Mouse (Mus musculus) kidney, postnatal 4 days (tissue): ENCODE measurements around the gene Src.
A peak's percentile ranks its signal among the peaks of the same experiment; 100 is the strongest.

ENCODE experiments used
- DNase-seq, 2 experiments: peaks; one replicate each; pipeline ENCODE4 v3.0.0; 2021; ENCODE audit warnings: mixed read lengths in 2 of 2

Gene Src

DNA sequence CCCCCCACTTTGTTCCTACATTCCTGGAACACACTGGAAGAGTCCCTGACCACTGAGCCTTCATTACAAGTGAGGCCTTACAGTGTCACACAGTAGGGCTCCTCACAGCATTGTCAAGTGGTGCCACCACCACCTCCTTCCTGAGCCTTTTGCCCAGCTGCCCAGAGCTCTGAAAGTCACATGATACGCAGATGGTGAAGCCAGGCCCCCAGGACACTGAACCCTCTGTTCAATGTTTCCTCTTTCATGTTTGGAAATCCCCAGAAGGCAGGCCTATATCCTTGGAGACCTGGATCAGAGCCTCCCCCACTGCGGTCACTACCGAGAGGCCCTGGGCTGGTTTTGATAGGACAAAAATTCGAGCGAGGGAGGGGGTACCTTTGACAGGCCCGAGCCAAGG lies 1.0 kb upstream of the Src start:
- no peak for DNase-seq

DNA sequence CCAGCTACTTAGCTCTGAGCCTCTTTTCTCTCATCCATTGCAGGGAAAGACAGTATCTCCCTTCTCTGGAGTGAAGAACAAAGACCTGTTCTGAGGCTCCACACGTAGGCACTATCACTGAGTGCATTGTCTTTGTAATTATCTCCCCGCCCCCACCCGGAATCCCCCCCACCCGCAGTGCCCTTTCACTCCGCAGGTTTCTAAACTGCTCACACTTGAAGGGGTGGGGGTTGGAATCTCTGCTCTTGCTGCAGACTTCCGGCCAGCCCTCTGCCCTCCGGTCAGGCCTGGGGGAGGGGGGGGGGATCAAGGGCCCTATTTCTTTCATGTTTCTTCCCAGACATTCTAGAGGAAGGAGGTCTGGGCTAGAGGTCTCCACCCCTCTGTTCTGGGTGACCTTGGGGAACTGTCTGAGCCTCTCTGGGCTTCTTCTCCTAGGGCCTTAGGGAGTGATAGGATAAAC lies 396 bp downstream of the Src start:
- DNase-seq: peak in 1 of 2 experiments; percentile 51

DNA sequence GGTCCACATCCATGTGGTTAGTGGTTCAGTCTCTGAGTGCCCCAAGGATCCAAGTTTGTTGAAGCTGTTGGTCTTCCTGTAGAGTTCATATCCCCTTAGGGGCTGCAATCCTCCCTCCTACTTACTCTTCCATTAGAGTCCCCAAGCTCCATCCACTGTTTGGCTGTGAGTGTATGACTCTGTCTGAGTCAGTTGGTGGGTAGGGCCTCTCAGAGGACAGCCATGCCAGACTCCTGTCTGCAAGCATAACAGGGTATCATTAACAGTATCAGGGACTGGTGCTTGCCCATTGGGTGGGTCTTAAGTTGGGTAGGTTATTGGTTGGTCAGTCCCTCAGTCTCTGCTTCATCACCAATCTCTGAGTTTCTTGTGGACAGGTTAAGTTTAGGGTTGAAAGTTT lies 1.3 kb downstream of the Src start:
- no peak for DNase-seq

DNA sequence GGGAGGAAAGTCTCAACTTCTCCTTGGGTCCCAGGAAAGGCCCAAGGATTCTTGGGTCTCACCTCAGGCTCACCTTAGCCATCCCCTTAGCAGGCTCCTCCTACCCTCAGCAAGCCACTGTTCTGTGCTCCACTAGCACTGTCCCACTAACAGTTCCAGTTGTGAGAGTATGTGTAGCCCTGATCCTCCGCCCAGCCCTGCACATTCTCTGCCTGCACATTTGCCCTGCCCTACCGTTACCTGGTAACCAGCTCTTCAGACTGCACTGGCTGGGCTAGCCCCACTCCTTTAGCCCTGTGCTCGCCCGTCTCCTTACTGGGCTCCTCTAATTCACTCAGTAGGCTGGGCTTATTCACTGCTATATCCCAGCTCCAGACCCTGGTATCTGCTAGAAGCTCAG lies 2.2 kb downstream of the Src start:
- DNase-seq: no peak

DNA sequence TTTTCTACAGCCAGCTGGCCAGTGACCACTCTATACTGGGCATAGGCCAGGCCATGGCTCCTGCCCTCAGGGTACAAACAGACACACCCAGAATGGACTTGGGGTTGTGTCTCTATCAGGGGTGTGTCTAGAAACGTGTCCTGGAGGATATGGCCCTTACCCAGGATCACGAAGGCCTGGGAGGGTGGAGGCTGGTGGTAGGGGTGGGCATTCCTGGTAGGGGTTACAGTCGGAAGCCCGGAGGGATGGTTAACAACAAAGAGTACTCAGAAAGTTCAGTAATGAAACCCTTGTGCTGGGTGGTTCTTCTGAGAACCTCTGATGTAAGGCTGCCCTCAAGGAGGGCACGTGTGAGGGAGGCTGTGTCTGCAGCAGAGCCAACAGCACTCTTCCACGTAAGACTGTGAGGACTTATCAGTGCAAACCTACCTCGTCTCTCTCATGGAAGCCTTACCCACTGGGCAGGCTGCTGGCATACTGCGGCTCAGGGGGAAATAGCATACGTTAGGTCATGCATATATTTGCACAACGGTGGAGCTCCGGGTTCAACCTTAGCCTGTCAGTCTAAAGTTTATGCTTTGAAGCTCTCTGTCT lies 3.9 kb downstream of the Src start:
- no peak for DNase-seq

DNA sequence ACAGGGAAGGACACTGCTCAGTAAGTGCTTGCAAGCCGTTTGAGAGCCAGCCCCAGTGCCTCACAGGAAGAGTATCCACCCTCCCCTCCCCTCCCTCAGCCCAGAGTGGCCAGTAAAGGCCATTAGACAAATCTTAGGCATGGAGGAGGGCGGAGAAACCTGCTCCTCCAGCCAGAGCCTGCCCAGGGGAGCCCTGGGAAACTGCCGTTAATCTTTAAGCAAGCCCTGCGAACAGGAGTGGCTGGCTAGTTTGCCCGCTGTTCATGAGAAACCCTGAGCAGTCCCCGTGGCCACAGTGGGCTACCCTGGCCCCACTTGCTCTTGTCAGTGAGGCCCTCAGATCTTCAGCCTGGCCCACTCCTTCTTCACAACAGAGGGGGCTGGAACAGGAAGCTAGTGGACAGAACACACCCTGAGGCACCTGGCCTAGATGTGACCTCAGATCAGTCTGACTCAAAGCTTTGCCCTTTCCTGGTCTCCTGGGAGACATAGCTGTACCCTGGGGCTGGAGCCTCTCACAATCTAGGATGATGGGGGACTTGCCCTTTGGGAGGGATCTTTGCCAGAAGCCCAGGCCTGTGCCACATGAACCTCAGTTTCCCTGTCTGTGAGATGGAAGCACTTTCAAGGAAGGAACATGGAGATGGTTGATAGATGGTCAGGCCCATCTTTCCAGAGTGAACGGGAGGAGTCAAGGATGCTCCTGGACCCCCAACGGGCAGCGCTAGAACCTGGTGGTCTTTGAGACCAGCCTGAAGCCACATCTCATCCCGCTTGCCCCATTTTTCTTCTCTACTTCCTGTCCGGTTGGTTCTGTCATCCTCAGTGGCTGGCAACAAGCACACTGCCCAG lies 4.8 kb downstream of the Src start:
- peak; percentile 76 to 86 for DNase-seq

DNA sequence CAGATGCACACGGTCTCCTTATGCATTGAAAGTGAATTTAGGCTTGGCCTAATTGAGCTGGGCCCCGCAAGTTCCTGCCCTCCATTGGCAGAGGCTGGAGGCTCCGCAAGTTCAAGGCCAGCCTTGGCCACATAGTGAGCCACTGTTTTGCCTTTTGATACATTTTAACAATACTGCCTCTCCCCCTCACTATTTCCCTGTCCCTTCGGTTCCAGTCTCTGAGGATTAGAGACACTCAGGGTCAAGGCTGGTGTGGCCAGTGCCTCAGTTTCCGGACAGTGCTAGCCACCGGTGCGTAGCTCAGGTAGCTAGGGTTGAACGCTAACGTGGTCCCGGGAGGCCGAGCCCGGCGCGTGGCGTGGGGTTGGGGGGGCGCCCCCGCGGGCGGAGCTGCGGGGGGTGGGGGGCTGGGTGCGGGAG lies 5.5 kb downstream of the Src start:
- no peak for DNase-seq

DNA sequence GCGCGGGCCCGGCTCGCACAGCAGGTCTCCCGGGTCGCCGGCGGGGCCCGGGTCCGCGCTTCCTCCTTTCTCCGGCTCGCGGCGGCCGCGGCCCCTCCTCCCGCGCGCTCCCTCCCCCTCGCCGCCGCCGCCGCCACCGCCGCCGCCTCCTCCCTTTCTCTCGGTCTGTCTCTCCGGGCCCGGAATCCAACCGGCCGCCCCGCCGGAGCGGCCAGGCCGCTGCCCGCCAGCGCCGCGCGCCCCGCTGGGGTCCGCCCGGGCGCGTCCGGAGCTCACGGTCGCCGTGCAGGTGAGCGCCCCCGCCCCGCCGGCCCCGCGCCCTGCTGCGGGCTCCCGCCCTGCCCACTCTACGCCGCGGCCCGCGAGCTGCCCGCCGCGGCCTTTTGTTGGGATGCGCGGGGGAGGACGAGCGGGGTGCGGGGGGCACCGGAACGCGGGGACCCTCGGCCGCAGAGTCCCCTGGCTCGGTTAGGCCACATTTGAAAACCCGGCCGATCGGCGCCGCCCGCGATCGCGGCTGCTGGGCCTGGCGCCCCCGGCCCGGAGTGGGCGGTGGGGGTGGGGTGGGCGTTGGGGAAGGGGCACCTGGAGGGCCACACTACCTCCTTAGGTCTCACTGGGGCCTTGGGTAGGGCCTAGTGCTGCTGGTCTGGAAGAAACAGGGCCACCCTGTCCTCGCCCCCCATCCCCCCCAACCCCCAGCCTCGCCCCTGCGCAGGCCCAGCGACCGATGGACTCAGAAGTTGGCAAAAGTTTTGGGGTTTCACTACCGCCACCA lies 6.1 kb downstream of the Src start:
- peak; percentile 67 to 77 for DNase-seq

DNA sequence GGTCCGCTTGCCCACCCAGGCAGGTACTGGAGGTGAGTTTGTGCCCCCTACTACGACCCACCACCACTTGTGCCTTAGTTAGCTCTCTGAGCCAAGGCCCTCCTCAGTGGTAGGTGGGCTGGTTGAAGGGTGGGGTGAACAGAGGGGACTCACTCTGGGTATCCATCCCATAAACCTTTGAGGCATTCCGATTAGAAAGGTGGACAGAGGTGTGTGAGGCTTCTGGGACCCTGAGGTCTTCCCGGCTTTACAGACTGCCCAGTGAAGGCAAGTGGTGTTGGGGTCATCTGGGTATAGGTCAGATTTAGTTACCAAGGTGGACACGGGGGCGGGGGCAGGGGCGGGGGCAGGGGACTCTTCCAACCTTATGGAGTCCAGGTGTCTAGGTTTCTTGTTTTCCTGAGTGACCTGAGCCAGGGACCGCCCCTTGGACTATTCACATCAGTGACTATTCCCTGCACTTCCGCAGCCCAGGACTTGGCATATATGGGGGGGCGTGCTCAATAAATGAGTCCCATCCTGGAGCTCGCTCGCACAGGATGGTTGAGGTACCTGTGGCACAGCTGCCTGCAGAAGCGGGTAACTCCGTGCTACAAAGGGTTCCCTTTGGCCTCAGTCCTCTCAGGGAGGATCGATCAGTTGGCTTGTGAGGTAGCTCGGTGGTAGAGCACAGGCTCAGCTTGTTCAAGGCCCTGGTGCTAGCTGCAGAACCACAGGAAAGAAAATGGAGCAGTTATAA lies 6.8 kb downstream of the Src start:
- peak in 1 of 2 experiments; percentile 48 for DNase-seq

DNA sequence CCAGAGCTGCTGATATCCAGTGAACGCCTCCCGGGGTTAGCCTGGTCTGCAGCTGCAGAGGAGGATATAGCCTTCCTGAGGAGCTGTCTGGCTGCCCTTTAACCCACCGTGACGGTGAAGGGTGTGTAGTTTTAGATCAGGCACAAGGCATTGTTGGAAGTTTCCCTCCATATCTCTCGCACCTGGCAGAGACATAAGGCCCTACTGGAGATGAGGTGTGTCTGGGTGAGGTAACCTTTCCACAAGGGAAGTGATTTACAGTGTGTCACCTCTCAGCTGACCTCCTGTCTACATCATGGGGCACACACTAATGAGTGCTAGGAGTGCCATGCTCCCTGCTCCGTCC lies 7.4 kb downstream of the Src start:
- DNase-seq: no peak

DNA sequence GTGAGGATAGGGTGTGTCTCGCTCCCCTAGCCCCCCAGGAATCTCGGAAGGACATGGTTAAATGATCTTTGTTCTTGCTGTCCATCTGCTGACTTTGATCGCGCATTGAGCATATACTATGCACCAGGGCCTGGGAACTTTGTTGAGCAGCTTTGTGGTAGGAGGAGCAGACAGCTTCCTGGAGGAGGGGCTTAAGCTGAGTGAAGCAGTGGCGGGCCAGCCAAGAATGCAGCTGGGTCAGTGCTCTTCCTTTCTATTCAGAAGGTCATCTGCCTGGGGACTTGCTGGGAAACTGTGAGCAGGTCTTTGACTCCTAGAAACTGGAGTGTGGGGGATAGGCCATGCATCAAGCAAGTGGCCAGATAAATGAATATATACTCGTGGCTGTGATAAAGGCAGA lies 7.9 kb downstream of the Src start:
- DNase-seq: peak in 1 of 2 experiments; percentile 45

DNA sequence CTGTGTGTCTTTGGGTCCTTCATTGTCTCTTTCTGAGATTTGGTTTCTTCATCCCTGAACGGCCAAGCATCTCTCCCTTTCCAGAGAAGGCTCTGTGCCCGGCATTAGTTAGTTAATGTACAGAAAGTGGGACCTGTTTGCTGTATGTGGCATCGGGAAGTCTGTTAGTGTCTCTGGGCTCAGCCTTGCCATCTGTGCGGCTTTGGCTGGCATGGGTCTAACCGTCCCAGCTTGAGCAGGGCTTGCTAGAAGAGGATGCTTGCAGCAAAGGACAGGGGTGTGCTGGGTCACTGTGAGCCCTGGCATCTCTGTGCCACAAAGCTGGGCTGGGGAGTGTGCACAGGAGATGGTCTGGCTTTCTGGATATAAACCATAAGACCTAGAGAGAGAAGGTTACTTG lies 8.9 kb downstream of the Src start:
- DNase-seq: no peak

DNA sequence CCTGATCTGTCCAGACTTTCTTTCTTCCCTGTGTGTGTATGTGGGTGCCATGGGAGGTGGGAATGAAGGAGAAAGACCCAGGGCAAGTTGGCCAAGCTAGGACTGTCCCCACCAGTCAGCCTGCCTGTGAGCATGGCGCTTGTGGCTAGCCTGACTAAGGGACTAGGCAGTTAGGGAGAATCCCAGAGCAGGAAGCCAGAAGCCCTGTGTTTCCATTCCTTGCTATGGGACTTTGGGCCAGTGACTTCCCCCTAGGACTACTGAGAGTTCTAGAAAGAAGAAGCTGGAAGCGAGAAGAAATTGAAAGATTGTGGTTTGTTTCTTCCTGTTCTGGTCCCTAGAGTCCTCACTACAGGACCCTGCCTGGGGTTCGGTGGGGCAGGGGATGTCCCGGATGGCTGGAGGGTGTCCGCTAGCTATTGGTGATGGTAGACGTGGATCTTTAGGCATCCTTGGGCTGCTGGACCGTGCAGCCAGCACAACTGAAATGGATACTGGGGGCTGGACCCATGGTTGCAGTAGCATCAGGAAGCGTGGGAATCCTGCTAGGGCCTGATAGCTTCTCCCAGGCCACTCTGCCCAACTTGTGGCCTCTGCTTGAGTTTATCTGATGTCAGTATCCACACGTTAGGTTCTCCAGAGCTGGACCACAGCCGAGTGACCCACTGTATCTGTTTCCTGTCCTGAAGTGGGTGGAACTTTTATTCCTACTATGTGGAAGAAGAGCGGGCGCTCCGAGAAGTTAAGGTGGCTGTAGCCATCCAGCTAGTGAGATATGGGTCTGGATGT lies 10.3 kb downstream of the Src start:
- DNase-seq: no peak

DNA sequence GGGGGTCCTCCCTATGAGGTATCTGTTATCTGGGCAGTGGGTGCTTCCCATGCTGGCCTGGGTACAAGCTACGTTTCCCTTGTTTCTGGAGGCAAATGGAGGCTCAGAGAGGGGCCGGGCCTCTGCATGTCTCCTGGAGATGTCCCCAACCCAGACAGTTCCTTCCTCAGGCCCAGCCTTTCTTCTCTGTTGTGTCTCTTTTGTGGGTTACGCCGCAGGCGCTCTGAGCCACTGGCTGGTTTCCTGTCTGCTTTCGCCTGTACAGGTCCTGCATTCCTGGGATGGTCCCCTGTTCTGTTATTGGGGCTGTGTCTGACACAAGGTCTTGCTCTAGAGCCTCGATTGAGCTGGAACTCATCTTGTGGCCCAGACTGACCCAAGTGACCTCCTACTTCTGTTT lies 11.5 kb downstream of the Src start:
- no peak for DNase-seq

DNA sequence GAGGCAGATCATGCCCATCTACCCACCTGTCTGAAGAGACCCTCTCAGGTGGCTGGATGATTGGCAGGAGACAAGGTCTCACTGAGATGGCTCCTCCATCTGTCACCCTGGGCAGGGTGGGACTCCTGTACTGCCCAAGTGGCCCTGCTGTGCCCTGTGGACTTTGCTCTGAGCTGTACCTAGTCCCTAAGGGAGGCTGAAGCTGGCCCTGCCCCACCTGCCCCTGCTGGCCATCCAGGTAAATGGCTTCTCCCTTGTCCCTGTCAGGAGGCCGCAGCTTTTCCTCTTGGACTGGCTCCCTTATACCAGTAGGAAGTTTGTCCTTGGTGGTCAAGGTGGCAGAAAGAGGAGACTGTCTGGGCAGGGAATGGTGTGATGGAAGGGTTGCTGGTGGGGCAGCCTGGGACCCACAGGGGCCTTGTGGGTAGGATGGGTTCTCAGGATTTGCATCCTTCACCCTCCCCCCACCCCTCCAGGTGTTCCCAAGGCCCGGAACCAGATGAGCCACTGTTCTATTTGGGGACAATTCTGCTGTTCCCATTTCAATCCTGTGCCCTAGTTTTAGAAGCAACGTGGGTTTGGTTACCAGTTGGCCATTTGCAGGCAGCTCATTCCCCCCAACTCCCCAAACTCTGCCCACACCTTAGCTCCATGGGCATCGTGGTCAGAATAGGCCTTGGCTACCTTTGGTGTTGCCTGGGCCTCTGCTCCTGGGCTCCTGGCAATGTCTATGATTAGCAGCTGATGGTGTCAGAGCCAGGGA lies 12.6 kb downstream of the Src start:
- DNase-seq: peak in 1 of 2 experiments; percentile 39

DNA sequence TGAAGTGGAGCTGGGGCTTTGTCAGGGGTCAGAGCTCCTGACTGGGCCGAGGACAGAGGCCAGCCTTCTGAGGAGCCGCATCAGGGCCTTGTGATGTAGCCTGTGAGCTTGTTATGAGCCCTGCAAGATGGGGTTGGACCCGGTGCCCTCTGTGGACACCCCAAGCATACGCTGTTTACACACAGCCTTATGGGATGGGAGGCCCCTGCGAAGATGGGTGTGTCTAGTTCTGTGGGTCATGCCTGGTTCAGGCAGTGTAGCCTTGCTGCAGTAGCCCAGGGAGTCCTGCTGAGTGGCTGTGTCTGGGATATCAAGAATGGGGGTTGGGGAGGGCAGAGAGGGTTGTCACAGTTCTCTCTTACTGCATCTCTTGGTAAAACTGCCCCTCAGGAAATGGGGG lies 13.7 kb downstream of the Src start:
- DNase-seq: no peak

DNA sequence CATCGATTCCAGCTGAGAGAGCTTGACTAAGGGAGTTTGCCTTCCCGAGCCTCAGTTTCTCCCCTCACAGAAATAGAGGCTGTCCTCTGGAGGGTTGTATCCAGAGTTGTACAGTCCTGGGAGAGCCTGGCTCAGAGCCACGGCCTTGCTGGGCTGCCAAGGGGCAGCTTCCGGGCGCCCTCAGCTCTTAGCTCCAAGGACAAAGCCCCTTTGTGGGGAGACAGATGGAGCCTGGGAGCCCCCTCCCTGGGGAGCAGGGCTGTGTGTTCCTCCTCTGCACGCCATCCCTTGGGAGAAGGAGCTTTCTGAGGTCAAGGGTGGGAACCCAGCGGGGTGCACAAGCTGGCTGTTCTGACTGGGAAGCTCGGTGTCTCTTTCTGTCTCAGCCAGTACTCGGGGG lies 14.2 kb downstream of the Src start:
- no peak for DNase-seq

DNA sequence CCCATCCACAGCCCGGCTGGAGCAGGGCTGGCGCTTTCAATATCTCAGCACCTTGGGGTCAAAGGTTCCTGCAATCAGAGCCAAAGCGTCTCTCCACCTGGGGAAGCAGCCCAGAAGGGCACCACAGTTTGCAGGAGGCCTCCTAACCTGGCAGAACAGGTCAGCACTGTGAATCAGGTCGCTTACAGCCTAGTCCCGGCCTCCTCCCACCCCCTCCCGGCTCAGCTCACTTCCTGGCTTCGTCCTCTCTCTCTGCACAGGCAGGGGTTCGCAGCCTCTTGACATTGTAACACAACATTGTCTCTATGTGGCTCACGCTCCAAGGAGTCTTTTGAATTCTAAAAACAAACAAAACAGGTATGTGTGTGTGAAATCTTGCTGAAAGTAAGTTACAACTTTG lies 15.8 kb downstream of the Src start:
- no peak for DNase-seq

DNA sequence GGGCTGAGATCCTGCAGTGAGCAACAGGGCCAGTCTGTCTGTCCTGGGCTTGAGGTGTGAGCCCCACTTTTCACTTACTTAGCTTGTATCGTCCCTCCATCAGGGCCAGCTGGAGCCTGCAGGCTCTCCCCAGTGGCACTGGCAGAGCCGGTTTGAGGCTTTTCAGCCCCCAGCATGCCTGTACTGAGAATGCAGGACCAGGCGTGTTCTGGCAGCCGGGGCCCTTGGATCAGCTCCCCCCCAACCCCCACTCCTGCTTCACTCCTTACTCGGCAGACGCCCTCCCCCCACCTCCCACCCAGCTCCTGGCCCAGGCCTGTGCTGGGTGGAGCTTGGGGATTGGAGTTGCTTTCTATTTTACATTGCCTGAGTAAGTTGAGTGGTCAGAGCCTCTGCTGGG lies 16.3 kb downstream of the Src start:
- DNase-seq: peak; percentile 64 to 78

DNA sequence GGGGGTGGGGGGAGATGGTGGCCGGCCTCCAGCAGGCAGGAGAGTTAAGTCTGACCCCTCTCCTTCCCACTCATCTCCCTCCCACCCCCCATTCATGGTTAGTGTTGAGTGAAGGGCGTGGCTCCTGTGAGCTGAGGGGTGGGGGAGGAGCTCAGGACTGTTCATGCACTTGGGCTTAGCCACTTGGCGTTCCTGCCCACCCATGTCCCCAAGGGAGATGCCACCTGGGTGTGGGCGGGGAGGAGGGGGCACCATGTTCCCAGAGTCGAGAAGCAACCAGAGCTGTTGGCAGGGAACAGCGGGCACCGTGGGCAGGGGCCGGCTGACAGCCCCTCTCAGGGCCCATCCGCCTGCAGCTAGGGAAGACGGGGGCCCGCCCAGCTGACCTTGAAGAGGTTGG lies 18.3 kb downstream of the Src start:
- no peak for DNase-seq

DNA sequence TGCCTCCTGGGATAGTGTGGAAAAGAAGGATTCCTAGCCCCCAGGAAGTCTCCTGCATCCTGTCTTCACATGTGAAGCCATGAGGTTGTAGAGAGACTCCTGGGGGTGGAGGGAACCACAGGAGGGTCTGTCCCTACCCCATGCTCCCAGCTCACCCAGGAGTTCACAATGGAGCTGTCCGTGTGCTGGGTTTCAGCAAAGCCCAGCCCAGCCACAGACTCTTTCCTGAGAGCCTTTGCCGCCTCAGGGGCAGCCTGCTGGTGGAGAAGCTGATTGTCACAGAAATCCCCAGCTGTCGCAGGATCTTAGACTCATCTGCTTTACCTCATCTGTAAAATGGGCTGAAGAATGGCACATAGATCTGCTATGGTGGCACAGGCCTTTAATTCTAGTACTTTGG lies 18.9 kb downstream of the Src start:
- DNase-seq: no peak

DNA sequence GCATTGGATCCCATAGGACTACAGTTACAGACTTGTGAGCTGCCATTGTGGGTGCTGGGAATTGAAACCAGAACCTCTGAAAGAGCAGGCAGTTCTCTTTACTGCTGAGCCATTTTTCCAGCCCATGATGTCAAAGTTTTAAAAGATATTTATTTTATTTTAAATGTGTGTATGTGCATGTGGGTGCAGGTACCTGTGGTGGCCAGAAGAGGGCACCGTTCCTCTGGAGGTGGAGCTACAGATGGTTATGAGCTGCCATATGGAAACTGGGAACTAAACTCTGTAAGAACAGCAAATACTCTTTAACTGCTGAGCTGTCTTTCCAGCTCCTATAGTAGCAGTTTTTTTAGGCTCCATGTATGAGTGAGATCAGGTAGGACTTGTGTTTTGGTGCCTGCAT lies 23.1 kb downstream of the Src start:
- no peak for DNase-seq
